Mouse (Mus musculus) neural tube, embryonic 11.5 days (tissue): ENCODE results near the gene Zfp933. TPM values are rescaled to one million over a fixed set of nuclear protein-coding genes. Genes with fewer than 3 reads are reported as not detected.
A peak's percentile ranks its signal among the peaks of the same experiment; 100 is the strongest.
"Not testable (repeated sequence)": the region's sequence is repeated elsewhere in the genome, so short reads cannot be mapped to it uniquely, and the experiment has no call there.

Experiments used
- ATAC-seq: fragments of 200-750 bp; cut with Nextera tagmentation; 2 replicates; pipeline ENCODE4 v1.8.0; 2017; ENCODE audit warnings: moderate number of reproducible peaks, mild to moderate bottlenecking, moderate TSS enrichment, moderate library complexity; ENCODE audit not compliant: insufficient read depth, low FRiP score, low TSS enrichment
- DNase-seq: peaks from one replicate; pipeline ENCODE4 v3.0.0-alpha.2; 2015; ENCODE audit warnings: low spot score
- H3K27ac ChIP-seq: fragments of 300-500 bp; sonication (generic); 2 replicates; pipeline ENCODE4 v1.5.1; 2014; ENCODE audit warnings: low read depth, mild to moderate bottlenecking, low read length
- H3K27me3 ChIP-seq: fragments of 300-500 bp; sonication (generic); 2 replicates; pipeline ENCODE4 v1.6.1; 2014; ENCODE audit warnings: mild to moderate bottlenecking, low read length, mixed read lengths; ENCODE audit not compliant: control insufficient read depth, insufficient read depth
- H3K36me3 ChIP-seq: fragments of 300-500 bp; sonication (generic); 2 replicates; pipeline ENCODE4 v1.6.1; 2014; ENCODE audit warnings: mild to moderate bottlenecking, low read length, moderate library complexity, mixed read lengths; ENCODE audit not compliant: control insufficient read depth, insufficient read depth
- H3K4me1 ChIP-seq: fragments of 300-500 bp; sonication (generic); 2 replicates; pipeline ENCODE4 v1.6.1; 2014; ENCODE audit warnings: low read length, mixed read lengths; ENCODE audit not compliant: control insufficient read depth, insufficient read depth
- H3K4me2 ChIP-seq: fragments of 300-500 bp; sonication (generic); 2 replicates; pipeline ENCODE4 v1.6.1; 2014; ENCODE audit warnings: low read depth, mild to moderate bottlenecking, moderate library complexity
- H3K4me3 ChIP-seq: fragments of 300-500 bp; sonication (generic); 2 replicates; pipeline ENCODE4 v1.5.1; 2014; ENCODE audit warnings: low read depth, low read length
- H3K9ac ChIP-seq: fragments of 300-500 bp; sonication (generic); 2 replicates; pipeline ENCODE4 v1.6.1; 2014; ENCODE audit warnings: mild to moderate bottlenecking, low read length
- H3K9me3 ChIP-seq: fragments of 300-500 bp; sonication (generic); 2 replicates; pipeline ENCODE4 v1.6.1; 2016; ENCODE audit warnings: low read length; ENCODE audit not compliant: control insufficient read depth
- WGBS: fragments of 180-500 bp; shearing (Covaris S2); extraction: QIAGEN DNeasy Blood & Tissue Kit; methylation state at CpG from one replicate; pipeline ENCODE4 v1.1.7; 2014; 5-methylcytosine and 5-hydroxymethylcytosine counted together
- polyA plus RNA-seq: library from polyadenylated mRNA; unstranded; fragments of >200 nt; fragmentation: Nextera tagmentation; extraction: Ambion mirVana; gene quantifications from 2 replicates; pipeline ENCODE4 v1.2.1, GENCODE M21; 2014

Zfp933 gene
- polyA plus RNA-seq, 1 experiment from 2014 or later = 5.8 TPM

GRCm38 (mm10) chr4:147824389-147824788 lies 23.8 kb downstream of the Zfp933 start:
- H3K9me3 ChIP-seq = peaks cover 20% of the 10 kb centered on the region; the same call in 1 of the 2 replicates
- ATAC-seq (no peak), DNase-seq (no peak)
- H3K27ac ChIP-seq = no peak overlapping the region
- WGBS = 94% methylated on average over 4 of the region's 4 CpGs
- peaks cover 15% of the 10 kb centered on the region for H3K36me3 ChIP-seq
- H3K27me3 ChIP-seq = no peaks in the 10 kb centered on the region
- H3K9ac ChIP-seq = no peak overlapping the region
- no peaks in the 10 kb centered on the region for H3K4me1 ChIP-seq
- no peak overlapping the region for H3K4me3 ChIP-seq
- H3K4me2 ChIP-seq = no peak overlapping the region

GRCm38 (mm10) chr4:147821414-147821813 lies 26.8 kb downstream of the Zfp933 start:
- H3K9me3 ChIP-seq = peaks cover 18% of the 10 kb centered on the region; the same call in 1 of the 2 replicates
- H3K27ac ChIP-seq, H3K4me3 ChIP-seq, H3K4me1 ChIP-seq, H3K27me3 ChIP-seq, H3K4me2 ChIP-seq, ATAC-seq, H3K9ac ChIP-seq, H3K36me3 ChIP-seq, DNase-seq: not testable (repeated sequence)
- WGBS = 83% methylated on average over 3 of the region's 3 CpGs

- not testable (repeated sequence) for H3K9me3 ChIP-seq, H3K9ac ChIP-seq, H3K4me2 ChIP-seq, H3K4me3 ChIP-seq, H3K4me1 ChIP-seq, H3K27me3 ChIP-seq, H3K27ac ChIP-seq, H3K36me3 ChIP-seq, DNase-seq
- 0 out of 2 replicates have a peak, but pooled peaks have one; percentile 36 for ATAC-seq
- WGBS = 85% methylated on average over 7 of the region's 7 CpGs
Observed at GRCm38 (mm10) chr4:147819659-147820058, 28.5 kb downstream of the Zfp933 start.

- H3K27me3 ChIP-seq = no peaks in the 10 kb centered on the region
- no peaks in the 10 kb centered on the region for H3K9me3 ChIP-seq
- no peaks in the 10 kb centered on the region for H3K36me3 ChIP-seq
- no peak overlapping the region for H3K4me3 ChIP-seq
- no peak overlapping the region for H3K27ac ChIP-seq
- DNase-seq (no peak), ATAC-seq (no peak)
- H3K4me2 ChIP-seq = no peak overlapping the region
- H3K9ac ChIP-seq = no peak overlapping the region
- 83% methylated on average over 2 of the region's 2 CpGs for WGBS
- H3K4me1 ChIP-seq = no peaks in the 10 kb centered on the region
Observed at GRCm38 (mm10) chr4:147814592-147815167, 33.5 kb downstream of the Zfp933 start.

GRCm38 (mm10) chr4:147813249-147813765 lies 34.9 kb downstream of the Zfp933 start:
- Histone ChIP-seq H3K27ac (no peak overlapping the region), H3K4me1 (no peaks in the 10 kb centered on the region), H3K4me2 (no peak overlapping the region), H3K27me3 (no peaks in the 10 kb centered on the region), H3K9ac (no peak overlapping the region), H3K36me3 (no peaks in the 10 kb centered on the region), H3K9me3 (no peaks in the 10 kb centered on the region), H3K4me3 (no peak overlapping the region)
- no peak for ATAC-seq
- DNase-seq = no peak
- WGBS = 43% methylated on average over 5 of the region's 5 CpGs

GRCm38 (mm10) chr4:147809966-147810304 lies 38.2 kb downstream of the Zfp933 start:
- H3K9me3 ChIP-seq, H3K27ac ChIP-seq, H3K9ac ChIP-seq, H3K4me3 ChIP-seq, DNase-seq, ATAC-seq, H3K27me3 ChIP-seq, H3K36me3 ChIP-seq, H3K4me1 ChIP-seq: not testable (repeated sequence)
- H3K4me2 ChIP-seq = 0 out of 2 replicates have a peak overlapping the region, but pooled peaks have one; percentile 17
- WGBS = 45% methylated on average over 2 of the region's 2 CpGs

GRCm38 (mm10) chr4:147809292-147809965 lies 38.7 kb downstream of the Zfp933 start, which contains the start of gene Zfp984:
TSS of gene Zfp984 (minus strand) at chr4:147809788.
- not testable (repeated sequence) for H3K27ac ChIP-seq, H3K27me3 ChIP-seq, H3K36me3 ChIP-seq, H3K4me1 ChIP-seq, H3K9me3 ChIP-seq
- peak within 1 kb of the TSS; percentile 39 for H3K4me3 ChIP-seq
- peak within 1 kb of the TSS; percentile 63 for H3K4me2 ChIP-seq
- ATAC-seq (0 out of 2 replicates have a peak, but pooled peaks have one; percentile 32), DNase-seq (peak; percentile 61)
- H3K9ac ChIP-seq = peak within 1 kb of the TSS; percentile 39
- WGBS = 9% methylated on average over 15 of the region's 15 CpGs

GRCm38 (mm10) chr4:147808483-147808882 lies 39.7 kb downstream of the Zfp933 start:
- H3K36me3 ChIP-seq, DNase-seq, H3K4me3 ChIP-seq, H3K4me1 ChIP-seq, H3K27me3 ChIP-seq, H3K27ac ChIP-seq, H3K4me2 ChIP-seq, H3K9ac ChIP-seq, H3K9me3 ChIP-seq: not testable (repeated sequence)
- ATAC-seq = peak; percentile 43
- WGBS = 65% methylated on average over 4 of the region's 4 CpGs

- H3K27ac ChIP-seq, H3K4me1 ChIP-seq, H3K9me3 ChIP-seq, H3K36me3 ChIP-seq, H3K4me3 ChIP-seq, H3K27me3 ChIP-seq, DNase-seq, ATAC-seq, H3K4me2 ChIP-seq, H3K9ac ChIP-seq: not testable (repeated sequence)
- WGBS = 98% methylated on average over 1 of the region's 1 CpGs
Observed at GRCm38 (mm10) chr4:147795308-147795707, 52.9 kb downstream of the Zfp933 start.
